Mouse (Mus musculus) heart, postnatal 0 days (tissue): ENCODE measurements around the gene Psmb5. TPM values are rescaled to one million over a fixed set of nuclear protein-coding genes. Genes with fewer than 3 reads are reported as not detected.

ENCODE experiments used
- ATAC-seq: fragments of 200-750 bp; cut with Nextera tagmentation; 2 replicates; pipeline ENCODE4 v1.8.0; 2017; ENCODE audit warnings: low read depth, moderate number of reproducible peaks, moderate library complexity; ENCODE audit not compliant: insufficient read depth
- DNase-seq: peaks from one replicate; pipeline ENCODE4 v3.0.0-alpha.2; 2016; ENCODE audit warnings: low spot score
- H3K27ac ChIP-seq: fragments of 300-500 bp; sonication (generic); 2 replicates; pipeline ENCODE4 v1.5.1; 2014; ENCODE audit warnings: low read depth, mild to moderate bottlenecking
- H3K27me3 ChIP-seq: fragments of 300-500 bp; sonication (generic); 2 replicates; pipeline ENCODE4 v1.6.1; 2014; ENCODE audit warnings: low read length, mixed read lengths; ENCODE audit not compliant: control insufficient read depth, insufficient read depth
- H3K36me3 ChIP-seq: fragments of 300-500 bp; sonication (generic); replicated peaks from 2 replicates; pipeline ENCODE4 v1.6.1; 2014; ENCODE audit warnings: low read length, mixed read lengths; ENCODE audit not compliant: control insufficient read depth, insufficient read depth
- H3K4me1 ChIP-seq: fragments of 300-500 bp; sonication (generic); 2 replicates; pipeline ENCODE4 v1.6.1; 2014; ENCODE audit warnings: antibody characterized with exemption; ENCODE audit not compliant: control insufficient read depth, insufficient read depth
- H3K4me2 ChIP-seq: fragments of 300-500 bp; sonication (generic); 2 replicates; pipeline ENCODE4 v1.6.1; 2014; ENCODE audit warnings: low read depth, mild to moderate bottlenecking, low read length, moderate library complexity
- H3K4me3 ChIP-seq: fragments of 300-500 bp; sonication (generic); 2 replicates; pipeline ENCODE4 v1.5.1; 2014; ENCODE audit warnings: low read depth, low read length
- H3K9ac ChIP-seq: fragments of 300-500 bp; sonication (generic); replicated peaks from 2 replicates; pipeline ENCODE4 v1.6.1; 2014; ENCODE audit warnings: low read depth, low read length, mixed read lengths
- H3K9me3 ChIP-seq: fragments of 300-500 bp; sonication (generic); replicated peaks from 2 replicates; pipeline ENCODE4 v1.6.1; 2016; ENCODE audit warnings: low read length; ENCODE audit not compliant: control insufficient read depth
- CTCF ChIP-seq: IDR thresholded peaks from 2 replicates; pipeline ENCODE4 v1.5.1; 2016; ENCODE audit warnings: antibody characterized with exemption, control low read depth, low read depth
- EP300 ChIP-seq: IDR thresholded peaks from 2 replicates; pipeline ENCODE4 v1.6.1; 2016; ENCODE audit warnings: antibody characterized with exemption, low read depth
- WGBS: fragments of 180-500 bp; shearing (Covaris S2); extraction: QIAGEN DNeasy Blood & Tissue Kit; methylation state at CpG from one replicate; pipeline ENCODE4 v1.1.7; 2014; 5-methylcytosine and 5-hydroxymethylcytosine counted together
- polyA plus RNA-seq: library from polyadenylated mRNA; unstranded; fragments of >200 nt; fragmentation: Nextera tagmentation; extraction: Ambion mirVana; gene quantifications from 2 replicates; pipeline ENCODE4 v1.2.1, GENCODE M21; 2015
- total RNA-seq: library from RNA; depleted of rRNA; stranded (reverse); fragments of >200 nt; gene quantifications from 2 replicates; pipeline ENCODE4 v1.2.3, GENCODE M21; 2014; ENCODE audit warnings: low replicate concordance

Psmb5 gene
- total and polyA plus RNA-seq, 2 experiments from 2014 or later = 207 to 342 TPM

GRCm38 (mm10) chr14:54609245-54609644 is 8.6 kb downstream of the Psmb5 start:
- H3K27ac ChIP-seq = no peak overlapping the region
- H3K4me2 ChIP-seq = no peak overlapping the region
- H3K9ac ChIP-seq = no peak overlapping the region
- H3K9me3 ChIP-seq = no peaks in the 10 kb centered on the region
- ATAC-seq (no peak), DNase-seq (no peak)
- no peaks in the 10 kb centered on the region for H3K4me1 ChIP-seq
- no peak overlapping the region for H3K4me3 ChIP-seq
- TF ChIP-seq EP300 (no peak), CTCF (no peak)
- peaks cover 18% of the 10 kb centered on the region for H3K36me3 ChIP-seq
- H3K27me3 ChIP-seq = no peaks in the 10 kb centered on the region
- WGBS = 75% methylated on average over 4 of the region's 4 CpGs

DNA sequence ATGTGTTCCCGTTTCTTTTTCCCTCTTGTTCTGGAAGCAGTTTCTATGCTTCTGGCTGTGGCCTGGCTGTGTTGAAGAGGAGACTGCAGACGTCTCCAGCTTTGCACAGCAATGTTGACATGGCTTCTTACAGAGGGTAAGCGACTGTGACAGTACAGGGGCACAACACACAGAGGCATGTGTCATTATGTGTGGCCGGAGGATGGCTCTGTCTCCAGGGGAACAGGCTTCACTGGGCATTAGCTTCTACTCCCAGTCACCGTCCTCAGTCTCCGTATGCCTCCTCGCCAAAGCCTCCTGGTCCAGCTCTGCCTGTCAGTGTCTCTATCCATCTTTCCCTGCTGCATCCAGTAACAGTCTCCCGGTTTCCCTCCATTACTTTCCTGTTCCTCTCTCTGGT is 10.6 kb downstream of the Psmb5 start:
- TF ChIP-seq EP300 (no peak), CTCF (no peak)
- no peak overlapping the region for H3K27ac ChIP-seq
- H3K4me3 ChIP-seq = no peak overlapping the region
- no peaks in the 10 kb centered on the region for H3K9me3 ChIP-seq
- no peak overlapping the region for H3K4me2 ChIP-seq
- no peak for ATAC-seq
- no peaks in the 10 kb centered on the region for H3K4me1 ChIP-seq
- no peaks in the 10 kb centered on the region for H3K27me3 ChIP-seq
- H3K9ac ChIP-seq = no peak overlapping the region
- H3K36me3 ChIP-seq = 0 out of 2 replicates have a peak, but pooled peaks cover 6% of the 10 kb centered on the region
- DNase-seq = no peak
- 64% methylated on average over 8 of the region's 8 CpGs for WGBS

DNA sequence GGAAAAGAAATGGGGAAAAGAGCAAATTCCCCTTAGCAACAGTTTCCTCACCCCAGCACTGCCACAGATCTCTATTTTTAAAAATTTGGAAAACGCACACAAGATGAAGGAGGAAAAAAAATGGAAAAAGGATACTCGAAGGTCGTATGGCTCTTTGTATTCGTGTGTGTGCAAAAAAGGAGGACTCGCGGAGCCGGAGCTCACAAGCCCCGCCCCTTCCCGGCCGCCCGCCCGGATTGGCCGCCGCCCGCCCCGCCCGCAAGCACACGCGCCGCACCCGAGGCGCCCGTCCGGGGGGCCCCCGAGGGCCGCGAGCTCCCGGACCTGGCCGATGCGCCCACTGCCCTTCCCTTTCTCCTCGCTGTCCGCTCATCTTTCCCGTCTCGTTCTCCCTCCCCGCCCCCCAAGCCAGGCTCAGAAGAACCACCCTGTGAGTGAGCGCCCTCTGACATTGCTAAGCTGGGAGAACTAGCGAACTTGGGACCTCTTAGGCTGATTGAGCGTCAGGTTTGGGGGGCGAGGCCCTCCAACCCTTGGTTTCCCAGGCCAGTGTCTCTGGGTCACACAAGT is 12.0 kb downstream of the Psmb5 start, which contains the start of gene 4931414P19Rik:
4931414P19Rik (minus strand) TSS at position 242 of the 570 bp plus-strand sequence.
- Histone ChIP-seq H3K9me3 (no peaks in the 10 kb centered on the region), H3K36me3 (no peaks in the 10 kb centered on the region), H3K4me2 (peak within 1 kb of the TSS; percentile 62), H3K4me1 (no peaks in the 10 kb centered on the region), H3K4me3 (peak within 1 kb of the TSS; percentile 52), H3K9ac (peak within 1 kb of the TSS; percentile 68), H3K27ac (peak within 1 kb of the TSS; percentile 83), H3K27me3 (no peaks in the 10 kb centered on the region)
- TF ChIP-seq EP300 = no peak
- TF ChIP-seq CTCF = no peak
- peak; percentile 73 for DNase-seq
- ATAC-seq = peak; percentile 61
- WGBS = under 1% methylated on average over 34 of the region's 39 CpGs

DNA sequence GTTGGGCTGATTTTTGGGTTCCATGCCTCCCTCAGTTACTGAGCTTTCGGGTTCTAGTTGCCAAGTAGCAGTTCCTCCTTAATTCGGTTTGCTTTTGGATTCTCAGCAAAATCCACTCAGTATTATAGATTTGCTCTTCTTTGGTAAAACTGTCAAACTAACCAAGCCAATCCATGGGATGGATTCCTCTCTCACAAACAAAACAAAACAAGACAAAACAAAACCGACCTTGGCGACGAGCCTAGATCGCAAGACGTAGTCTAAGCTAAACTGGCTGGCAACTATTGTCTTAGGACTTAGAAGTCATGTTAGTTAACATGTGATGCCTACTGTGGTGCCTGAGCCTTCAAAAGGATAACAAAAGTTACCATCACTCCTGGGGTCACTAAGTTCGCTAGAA is 14.1 kb downstream of the Psmb5 start:
- no peaks in the 10 kb centered on the region for H3K9me3 ChIP-seq
- ATAC-seq (no peak), DNase-seq (no peak)
- TF ChIP-seq EP300 (no peak), CTCF (no peak)
- no peak overlapping the region for H3K9ac ChIP-seq
- no peaks in the 10 kb centered on the region for H3K27me3 ChIP-seq
- H3K4me1 ChIP-seq = no peaks in the 10 kb centered on the region
- H3K27ac ChIP-seq = peak overlapping the region; percentile 90
- 84% methylated on average over 8 of the region's 8 CpGs for WGBS
- H3K4me2 ChIP-seq = peak overlapping the region; percentile 52; the same call in 1 of the 2 replicates
- H3K36me3 ChIP-seq = no peaks in the 10 kb centered on the region
- peak overlapping the region; percentile 56 for H3K4me3 ChIP-seq

GRCm38 (mm10) chr14:54603038-54603654 is 14.7 kb downstream of the Psmb5 start:
- no peaks in the 10 kb centered on the region for H3K36me3 ChIP-seq
- no peaks in the 10 kb centered on the region for H3K4me1 ChIP-seq

More at GRCm38 (mm10) chr14:54603038-54603654, 14.7 kb downstream of the Psmb5 start:
- ATAC-seq (peak; percentile 100), DNase-seq (peak; percentile 97)
- peak overlapping the region; percentile 90 for H3K27ac ChIP-seq
- H3K4me2 ChIP-seq = peak overlapping the region; percentile 52
- WGBS = under 1% methylated on average over 45 of the region's 46 CpGs
- no peaks in the 10 kb centered on the region for H3K9me3 ChIP-seq
- H3K4me3 ChIP-seq = peak overlapping the region; percentile 56
- H3K27me3 ChIP-seq = no peaks in the 10 kb centered on the region
- peak overlapping the region; percentile 60 for H3K9ac ChIP-seq
- TF ChIP-seq CTCF (no peak), EP300 (no peak)
